Mouse (Mus musculus): Measurements from ENCODE around the gene Arpc5.

Gene Arpc5

GRCm38 (mm10) chr1:152810533-152811439 is 44.4 kb downstream of the Arpc5 start:
- no peak for DNase-seq (ENCODE audit: low read depth, low spot score)

- DNase-seq (ENCODE audit: low read depth, low spot score), result peak; percentile 16
Observed at GRCm38 (mm10) chr1:152815265-152815701, 48.9 kb downstream of the Arpc5 start.

DNA sequence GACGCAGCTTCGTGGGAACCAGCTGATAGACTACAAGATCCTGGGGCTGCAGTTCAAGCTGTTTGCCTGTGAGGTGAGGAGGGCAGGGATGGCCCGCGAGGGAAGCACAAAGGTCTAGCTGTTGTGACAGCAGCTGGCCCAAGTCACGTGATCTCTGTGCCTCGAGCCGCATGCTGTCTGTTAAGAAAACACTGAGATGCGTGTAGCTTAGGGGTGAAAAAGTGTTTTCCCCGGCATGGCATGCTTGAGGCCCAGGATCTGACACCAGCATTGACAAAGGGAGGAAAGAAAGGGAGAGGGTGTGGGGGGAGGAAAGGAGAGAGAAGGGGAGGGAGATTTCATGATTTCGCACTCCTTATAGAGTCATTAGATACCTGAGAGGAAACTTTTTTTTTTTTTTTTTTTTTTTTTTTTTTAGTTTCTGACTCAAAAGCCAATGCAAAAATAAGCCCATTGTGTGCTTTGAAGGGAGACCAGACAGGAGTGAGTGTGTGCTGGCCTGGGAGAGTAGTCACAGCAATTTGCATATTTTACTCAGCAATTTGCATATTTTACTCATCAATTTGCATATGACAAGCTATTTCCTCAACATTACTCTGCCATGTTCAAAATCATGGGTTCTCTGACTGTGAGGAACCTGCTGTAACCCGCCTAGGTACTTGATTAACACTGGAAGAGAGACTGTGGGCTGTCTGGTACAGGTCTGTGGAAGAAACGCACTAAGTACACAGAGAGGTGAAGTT is 50.9 kb downstream of the Arpc5 start:
- DNase-seq (ENCODE audit: low read depth, low spot score), result peak; percentile 30

GRCm38 (mm10) chr1:152817794-152818193 is 51.5 kb downstream of the Arpc5 start:
- peak; percentile 14 for DNase-seq (ENCODE audit: low read depth, low spot score)

DNA sequence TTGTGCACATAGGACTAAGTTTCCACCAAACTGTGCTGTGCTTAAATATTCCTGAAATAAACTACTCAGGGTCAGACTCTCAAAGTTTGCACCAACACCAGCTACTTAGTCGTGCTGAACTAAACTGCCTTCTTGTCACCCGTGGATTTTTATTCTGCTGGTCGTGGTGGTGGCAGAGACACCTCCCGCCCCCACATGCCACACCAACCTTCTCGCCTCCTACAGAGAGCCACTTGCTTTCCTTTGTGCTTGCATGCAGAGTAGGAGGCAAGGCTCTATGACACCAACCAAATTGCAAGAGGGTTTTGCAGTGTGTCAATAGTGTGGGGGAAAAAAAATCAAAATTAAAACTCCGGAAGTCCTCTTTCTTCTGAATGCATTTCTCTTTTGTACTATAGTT is 53.2 kb downstream of the Arpc5 start:
- no peak for DNase-seq (ENCODE audit: low read depth, low spot score)

- no peak for DNase-seq (ENCODE audit: low read depth, low spot score)
Observed at GRCm38 (mm10) chr1:152820911-152821695, 54.8 kb downstream of the Arpc5 start.

GRCm38 (mm10) chr1:152821746-152822145 is 55.4 kb downstream of the Arpc5 start:
- DNase-seq (ENCODE audit: low read depth, low spot score), result no peak

DNA sequence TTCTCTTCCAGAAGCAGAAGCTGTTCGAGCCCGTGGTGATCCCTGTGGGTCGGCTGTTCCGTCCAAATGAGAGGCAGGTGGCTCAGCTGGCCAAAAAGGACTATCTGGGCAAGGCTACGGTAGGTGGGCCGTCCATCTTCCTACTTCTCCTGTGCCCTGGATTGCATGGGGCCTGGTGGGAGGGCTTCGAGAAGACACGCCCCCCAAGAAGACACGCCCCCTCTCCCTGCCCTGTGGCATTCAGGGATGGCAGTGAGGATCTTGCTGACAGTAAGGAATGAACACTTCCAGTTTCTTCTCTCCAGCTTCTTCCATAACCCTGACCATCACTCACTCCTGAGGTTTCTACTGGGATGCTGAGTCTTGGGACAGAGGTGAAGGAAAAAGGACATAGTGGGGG is 57.9 kb downstream of the Arpc5 start:
- DNase-seq (ENCODE audit: low read depth, low spot score), result no peak
